Mouse (Mus musculus): ENCODE data around the gene Tbc1d1.

DNA sequence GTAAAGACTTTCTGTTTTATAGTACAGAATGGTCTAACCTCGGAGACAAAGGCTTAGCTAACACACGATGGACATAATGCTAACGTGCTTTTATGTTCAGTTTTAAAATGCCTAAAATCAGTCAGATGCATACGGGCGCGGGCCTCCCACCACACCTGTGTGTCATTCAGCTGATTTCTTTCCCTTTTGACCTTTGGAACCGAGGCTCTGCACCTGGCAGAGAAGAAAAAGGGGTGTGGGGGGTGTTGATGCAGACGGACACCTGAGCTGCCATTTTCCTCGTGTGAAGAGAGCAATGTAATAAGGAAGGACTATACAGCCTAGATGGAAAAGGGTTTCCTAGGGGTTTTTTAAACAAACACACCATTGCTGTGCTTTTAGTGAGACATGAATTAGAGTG is 76.8 kb downstream of the Tbc1d1 start:
- TF ChIP-seq POLR2A (IDR thresholded peaks at IDR 0.05; ENCODE audit: low read depth, low read length) (no peak), CTCF (IDR thresholded peaks at IDR 0.05; ENCODE audit: extremely low read depth, insufficient read length, insufficient replicate concordance, low read depth, low read length) (no peak)

All from small intestine, adult 2 months (tissue).